Mouse (Mus musculus) midbrain, embryonic 15.5 days (tissue): Measurements from ENCODE around the gene Olfr187. TPM values are rescaled to one million over a fixed set of nuclear protein-coding genes. Genes with fewer than 3 reads are reported as not detected.

Experiments used
- ATAC-seq: fragments of 200-750 bp; cut with Nextera tagmentation; replicated peaks from 2 replicates; pipeline ENCODE4 v1.8.0; 2017; ENCODE audit warnings: moderate TSS enrichment
- H3K27ac ChIP-seq: fragments of 300-500 bp; sonication (generic); 2 replicates; pipeline ENCODE4 v1.5.1; 2015; ENCODE audit warnings: mild to moderate bottlenecking, inconsistent platforms
- H3K27me3 ChIP-seq: fragments of 300-500 bp; sonication (generic); replicated peaks from 2 replicates; pipeline ENCODE4 v1.6.1; 2015; ENCODE audit warnings: inconsistent platforms
- H3K36me3 ChIP-seq: fragments of 300-500 bp; sonication (generic); replicated peaks from 2 replicates; pipeline ENCODE4 v1.6.1; 2015; ENCODE audit warnings: inconsistent platforms
- H3K4me1 ChIP-seq: fragments of 300-500 bp; sonication (generic); 2 replicates; pipeline ENCODE4 v1.6.1; 2015; ENCODE audit warnings: inconsistent platforms
- H3K4me2 ChIP-seq: fragments of 300-500 bp; sonication (generic); 2 replicates; pipeline ENCODE4 v1.6.1; 2015; ENCODE audit warnings: inconsistent platforms, mild to moderate bottlenecking, moderate library complexity
- H3K4me3 ChIP-seq: fragments of 300-500 bp; sonication (generic); 2 replicates; pipeline ENCODE4 v1.5.1; 2015; ENCODE audit warnings: mild to moderate bottlenecking, inconsistent platforms
- H3K9ac ChIP-seq: fragments of 300-500 bp; sonication (generic); 2 replicates; pipeline ENCODE4 v1.6.1; 2015; ENCODE audit warnings: mild to moderate bottlenecking, inconsistent platforms
- H3K9me3 ChIP-seq: fragments of 300-500 bp; sonication (generic); 2 replicates; pipeline ENCODE4 v1.6.1; 2016; ENCODE audit warnings: inconsistent platforms
- WGBS: fragments of 180-500 bp; shearing (Covaris S2); methylation state at CpG from one replicate; pipeline ENCODE4 v1.1.7; 2015; ENCODE audit warnings: mixed read lengths; 5-methylcytosine and 5-hydroxymethylcytosine counted together
- polyA plus RNA-seq: library from polyadenylated mRNA; unstranded; fragments of >200 nt; fragmentation: Nextera tagmentation; extraction: Ambion mirVana; gene quantifications from 2 replicates; pipeline ENCODE4 v1.2.1, GENCODE M21; 2015

The Olfr187 gene
- polyA plus RNA-seq, 1 experiment from 2014 or later: not detected

- no peaks in the 10 kb centered on the region for H3K9me3 ChIP-seq
- no peak within 1 kb of the TSS for H3K27ac ChIP-seq
- no peaks in the 10 kb centered on the region for H3K4me1 ChIP-seq
- no peak for ATAC-seq
- H3K36me3 ChIP-seq: no peaks in the 10 kb centered on the region
- no peaks in the 10 kb centered on the region for H3K27me3 ChIP-seq
- H3K9ac ChIP-seq: no peak within 1 kb of the TSS
- no peak within 1 kb of the TSS for H3K4me3 ChIP-seq
- 86% methylated on average over 2 of the region's 2 CpGs for WGBS
- H3K4me2 ChIP-seq: no peak within 1 kb of the TSS
Observed at GRCm38 (mm10) chr16:58995057-58995456, 44.5 kb downstream of the Olfr187 start, which contains the start of gene Olfr183. TSS of gene Olfr183 (plus strand) at chr16:58995357.

Other genes with a start within 250 kb of the Olfr187 start
- gene Olfr173, start 239.5 kb downstream of the Olfr187 start, polyA plus RNA-seq: not detected in 2 replicates
- gene Olfr175-ps1, start 213.0 kb downstream of the Olfr187 start, polyA plus RNA-seq: not detected in 2 replicates
- gene Olfr177, start 165.0 kb downstream of the Olfr187 start, polyA plus RNA-seq: not detected in 2 replicates
- not detected in 2 replicates for gene Olfr178, start 147.7 kb downstream of the Olfr187 start, polyA plus RNA-seq
- gene Olfr181, start 111.0 kb downstream of the Olfr187 start, polyA plus RNA-seq: not detected in 2 replicates
- gene Olfr180, start 110.4 kb downstream of the Olfr187 start, polyA plus RNA-seq: not detected in 2 replicates
- not detected in 2 replicates for gene Olfr183, start 44.4 kb downstream of the Olfr187 start, polyA plus RNA-seq
- gene Olfr186, start 9.5 kb downstream of the Olfr187 start, polyA plus RNA-seq: not detected in 2 replicates
- not detected in 2 replicates for gene Olfr190, start 38.2 kb upstream of the Olfr187 start, polyA plus RNA-seq
- gene Olfr191, start 50.1 kb upstream of the Olfr187 start, polyA plus RNA-seq: not detected in 2 replicates
- gene Olfr193, start 72.1 kb upstream of the Olfr187 start, polyA plus RNA-seq: not detected in 2 replicates
- gene Olfr194, start 81.3 kb upstream of the Olfr187 start, polyA plus RNA-seq: not detected in 2 replicates
- not detected in 2 replicates for gene Olfr195, start 107.3 kb upstream of the Olfr187 start, polyA plus RNA-seq
- gene Olfr196, start 130.7 kb upstream of the Olfr187 start, polyA plus RNA-seq: not detected in 2 replicates
- not detected in 2 replicates for gene Olfr198, start 163.8 kb upstream of the Olfr187 start, polyA plus RNA-seq
- not detected in 2 replicates for gene Olfr199, start 180.0 kb upstream of the Olfr187 start, polyA plus RNA-seq
- gene Olfr201, start 232.9 kb upstream of the Olfr187 start, polyA plus RNA-seq: not detected in 2 replicates
- gene Olfr202, start 247.0 kb upstream of the Olfr187 start, polyA plus RNA-seq: not detected in 2 replicates